ENCODE assay signal across 23 mouse cellular contexts in genomic region chr17:30474561-30474960, GRCm38 (mm10).
DNase-seq lines count a peak whose midpoint lies in the region; ATAC-seq and TF ChIP-seq lines count a peak whose summit lies in the region.
"Had no signal": no experiment of that assay in that cellular context is flagged by ENCODE, and none has a peak within 500 bp of the region (broad histone marks: within the 10 kb centered on the region; RNA-seq: fewer than 3 reads in every experiment).

No protein-coding gene starts in this region.

- H3K4me2 ChIP-seq in forebrain, embryonic 13.5 days = no peak overlapping the region
- no peak overlapping the region for H3K4me2 ChIP-seq in forebrain, embryonic 11.5 days (ENCODE audit: low read depth, low read length, severe bottlenecking)
- H3K4me2 ChIP-seq in heart, embryonic 16.5 days (ENCODE audit: low read depth, low read length) = no peak overlapping the region
- no peak overlapping the region for H3K4me2 ChIP-seq in midbrain, postnatal 0 days (ENCODE audit: low read depth, low read length, poor library complexity, severe bottlenecking)
- no peak overlapping the region for H3K4me2 ChIP-seq in midbrain, embryonic 11.5 days
- H3K4me2 ChIP-seq in liver, embryonic 12.5 days = no peak overlapping the region
- H3K4me2 ChIP-seq: kidney, embryonic 15.5 days; limb, embryonic 13.5 days; midbrain, embryonic 12.5 days had no signal

- ATAC-seq in forebrain, embryonic 13.5 days = no peak
- ATAC-seq in forebrain, embryonic 11.5 days (replicated peaks; ENCODE audit: low FRiP score) = no peak
- ATAC-seq in heart, embryonic 16.5 days (replicated peaks; ENCODE audit: extremely low read depth, insufficient read depth, low FRiP score) = no peak
- no peak for ATAC-seq in midbrain, postnatal 0 days (ENCODE audit: low FRiP score)
- no peak for ATAC-seq in midbrain, embryonic 11.5 days (ENCODE audit: low FRiP score)
- no peak for ATAC-seq in activated CD4-positive, CD25-positive, alpha-beta regulatory T cell, adult 4 months
- no peak for ATAC-seq in liver, embryonic 12.5 days
- ATAC-seq: CD4-positive, CD25-positive, alpha-beta regulatory T cell, adult 4 months; hindbrain, postnatal 0 days; intestine, postnatal 0 days had no signal

- H3K36me3 ChIP-seq in forebrain, embryonic 13.5 days (ENCODE audit: poor library complexity, severe bottlenecking) = no peaks in the 10 kb centered on the region
- no peaks in the 10 kb centered on the region for H3K36me3 ChIP-seq in forebrain, embryonic 11.5 days (ENCODE audit: control insufficient read depth, insufficient read depth, low read length)
- no peaks in the 10 kb centered on the region for H3K36me3 ChIP-seq in heart, embryonic 16.5 days (ENCODE audit: control insufficient read depth, insufficient read depth)
- H3K36me3 ChIP-seq in midbrain, postnatal 0 days (ENCODE audit: insufficient read depth, low read length) = no peaks in the 10 kb centered on the region
- no peaks in the 10 kb centered on the region for H3K36me3 ChIP-seq in midbrain, embryonic 11.5 days (ENCODE audit: control insufficient read depth, insufficient read depth, low read length)
- H3K36me3 ChIP-seq in liver, embryonic 12.5 days = no peaks in the 10 kb centered on the region
- H3K36me3 ChIP-seq: embryonic facial prominence, embryonic 10.5 days; kidney, embryonic 15.5 days; limb, embryonic 13.5 days; midbrain, embryonic 12.5 days had no signal

- no peaks in the 10 kb centered on the region for H3K27me3 ChIP-seq in forebrain, embryonic 13.5 days
- no peaks in the 10 kb centered on the region for H3K27me3 ChIP-seq in forebrain, embryonic 11.5 days (ENCODE audit: control insufficient read depth, insufficient read depth, low read length)
- no peaks in the 10 kb centered on the region for H3K27me3 ChIP-seq in heart, embryonic 16.5 days (ENCODE audit: control insufficient read depth, insufficient read depth, low read length)
- H3K27me3 ChIP-seq in midbrain, postnatal 0 days (ENCODE audit: insufficient read depth, low read length) = no peaks in the 10 kb centered on the region
- no peaks in the 10 kb centered on the region for H3K27me3 ChIP-seq in midbrain, embryonic 11.5 days (ENCODE audit: control insufficient read depth, insufficient read depth, low read length)
- H3K27me3 ChIP-seq in liver, embryonic 12.5 days (replicated peaks) = no peaks in the 10 kb centered on the region
- H3K27me3 ChIP-seq: kidney, embryonic 15.5 days; limb, embryonic 13.5 days; midbrain, embryonic 12.5 days had no signal

- WGBS in forebrain, embryonic 13.5 days = 50% methylated on average over 2 of the region's 2 CpGs
- WGBS in forebrain, embryonic 11.5 days = 74% methylated on average over 2 of the region's 2 CpGs
- 24% methylated on average over 2 of the region's 2 CpGs for WGBS in heart, embryonic 16.5 days
- WGBS in midbrain, postnatal 0 days = 41% methylated on average over 2 of the region's 2 CpGs
- WGBS in midbrain, embryonic 11.5 days = 77% methylated on average over 2 of the region's 2 CpGs
- WGBS in liver, embryonic 12.5 days (ENCODE audit: insufficient replicate concordance) = 45% methylated on average over 2 of the region's 2 CpGs

- no peak for TF ChIP-seq CTCF in midbrain, postnatal 0 days (IDR thresholded peaks at IDR 0.05)

- H3K9me3 ChIP-seq in forebrain, embryonic 13.5 days (replicated peaks) = no peaks in the 10 kb centered on the region
- no peaks in the 10 kb centered on the region for H3K9me3 ChIP-seq in forebrain, embryonic 11.5 days (ENCODE audit: control insufficient read depth, low read length)
- H3K9me3 ChIP-seq in heart, embryonic 16.5 days (replicated peaks; ENCODE audit: control insufficient read depth, low read length) = no peaks in the 10 kb centered on the region
- no peaks in the 10 kb centered on the region for H3K9me3 ChIP-seq in midbrain, postnatal 0 days (ENCODE audit: low read length)
- no peaks in the 10 kb centered on the region for H3K9me3 ChIP-seq in midbrain, embryonic 11.5 days (ENCODE audit: control insufficient read depth, low read length)
- no peaks in the 10 kb centered on the region for H3K9me3 ChIP-seq in liver, embryonic 12.5 days (replicated peaks)
- H3K9me3 ChIP-seq: embryonic facial prominence, embryonic 10.5 days; G1E; kidney, embryonic 15.5 days; limb, embryonic 13.5 days; midbrain, embryonic 12.5 days had no signal

- H3K4me3 ChIP-seq in forebrain, embryonic 13.5 days = no peak overlapping the region
- no peak overlapping the region for H3K4me3 ChIP-seq in forebrain, embryonic 11.5 days (ENCODE audit: low read depth, low read length)
- no peak overlapping the region for H3K4me3 ChIP-seq in heart, embryonic 16.5 days (ENCODE audit: low read length)
- H3K4me3 ChIP-seq in midbrain, postnatal 0 days (ENCODE audit: low read depth, low read length) = no peak overlapping the region
- H3K4me3 ChIP-seq in midbrain, embryonic 11.5 days (ENCODE audit: low read depth, low read length) = no peak overlapping the region
- no peak overlapping the region for H3K4me3 ChIP-seq in liver, embryonic 12.5 days
- H3K4me3 ChIP-seq: embryonic facial prominence, embryonic 10.5 days; kidney, embryonic 15.5 days; limb, embryonic 13.5 days; midbrain, embryonic 12.5 days had no signal

- no peak overlapping the region for H3K9ac ChIP-seq in forebrain, embryonic 13.5 days
- H3K9ac ChIP-seq in forebrain, embryonic 11.5 days (ENCODE audit: low read length) = no peak overlapping the region
- no peak overlapping the region for H3K9ac ChIP-seq in heart, embryonic 16.5 days (ENCODE audit: low read length)
- no peak overlapping the region for H3K9ac ChIP-seq in midbrain, postnatal 0 days (replicated peaks; ENCODE audit: low read length, poor library complexity, severe bottlenecking)
- H3K9ac ChIP-seq in midbrain, embryonic 11.5 days (ENCODE audit: low read length) = no peak overlapping the region
- H3K9ac ChIP-seq in liver, embryonic 12.5 days = no peak overlapping the region
- H3K9ac ChIP-seq: kidney, embryonic 15.5 days; limb, embryonic 13.5 days; liver, embryonic 14.5 days; midbrain, embryonic 12.5 days had no signal

- DNase-seq in forebrain, embryonic 11.5 days (ENCODE audit: low spot score) = no peak
- DNase-seq in heart, adult 11 months = no peak
- DNase-seq in midbrain, postnatal 0 days (ENCODE audit: low spot score) = peak; percentile 40
- no peak for DNase-seq in midbrain, embryonic 11.5 days (ENCODE audit: low spot score, missing footprints)
- DNase-seq: adrenal gland, postnatal 36 days; cerebellum, adult 9-10 months; gastrocnemius, postnatal 14 days; right cerebral cortex, postnatal 25 days; thymus, postnatal 36 days had no signal

- H3K4me1 ChIP-seq in forebrain, embryonic 13.5 days = peaks cover 36% of the 10 kb centered on the region
- 0 out of 2 replicates have a peak, but pooled peaks cover 2% of the 10 kb centered on the region for H3K4me1 ChIP-seq in forebrain, embryonic 11.5 days (replicated peaks; ENCODE audit: control insufficient read depth, insufficient read depth, low read length)
- H3K4me1 ChIP-seq in heart, embryonic 16.5 days (ENCODE audit: control insufficient read depth, insufficient read depth, low read length) = peaks cover 18% of the 10 kb centered on the region
- H3K4me1 ChIP-seq in midbrain, postnatal 0 days (ENCODE audit: insufficient read depth, low read length) = peaks cover 5% of the 10 kb centered on the region; the same call in 1 of the 2 replicates
- peaks cover 6% of the 10 kb centered on the region; the same call in 1 of the 2 replicates for H3K4me1 ChIP-seq in midbrain, embryonic 11.5 days (ENCODE audit: control insufficient read depth, insufficient read depth, low read length)
- H3K4me1 ChIP-seq in liver, embryonic 12.5 days = 0 out of 2 replicates have a peak, but pooled peaks cover 5% of the 10 kb centered on the region

- peak overlapping the region; percentile 2; the same call in 1 of the 2 replicates for H3K27ac ChIP-seq in forebrain, embryonic 13.5 days
- H3K27ac ChIP-seq in forebrain, embryonic 11.5 days (ENCODE audit: low read depth, low read length) = no peak overlapping the region
- peak overlapping the region; percentile 17 for H3K27ac ChIP-seq in heart, embryonic 16.5 days (ENCODE audit: low read length)
- H3K27ac ChIP-seq in midbrain, postnatal 0 days (ENCODE audit: low read depth, low read length) = no peak overlapping the region
- no peak overlapping the region for H3K27ac ChIP-seq in midbrain, embryonic 11.5 days (ENCODE audit: low read depth, low read length)
- no peak overlapping the region for H3K27ac ChIP-seq in liver, embryonic 12.5 days
- H3K27ac ChIP-seq: embryonic facial prominence, embryonic 10.5 days; hindbrain, postnatal 0 days; kidney, embryonic 15.5 days; limb, embryonic 13.5 days; liver, embryonic 14.5 days; macrophage; midbrain, embryonic 12.5 days had no signal

Comparison
In these comparisons a context has a peak if more than half of its experiments do, and no peak if none do; other contexts are left out.
1. H3K27ac ChIP-seq: peak in forebrain, embryonic 13.5 days (single experiment) and heart, embryonic 16.5 days (single experiment); none in forebrain, embryonic 11.5 days (single experiment), midbrain, postnatal 0 days (single experiment), midbrain, embryonic 11.5 days (single experiment) and liver, embryonic 12.5 days (single experiment).